ENCODE assay signal across 30 mouse cellular contexts in genomic region chr13:39032263-39032662, GRCm38 (mm10).
DNase-seq lines count a peak whose midpoint lies in the region; ATAC-seq and TF ChIP-seq lines count a peak whose summit lies in the region.
"Had no signal": no experiment of that assay in that cellular context is flagged by ENCODE, and none has a peak within 500 bp of the region (broad histone marks: within the 10 kb centered on the region; RNA-seq: fewer than 3 reads in every experiment).

No protein-coding gene starts in this region.

- H3K4me2 ChIP-seq in embryonic facial prominence, embryonic 11.5 days (ENCODE audit: low read depth, low read length): no peak overlapping the region
- no peak overlapping the region for H3K4me2 ChIP-seq in midbrain, embryonic 11.5 days
- H3K4me2 ChIP-seq in midbrain, embryonic 13.5 days (replicated peaks): no peak overlapping the region
- H3K4me2 ChIP-seq in midbrain, postnatal 0 days (ENCODE audit: low read depth, low read length, poor library complexity, severe bottlenecking): no peak overlapping the region
- H3K4me2 ChIP-seq: embryonic facial prominence, embryonic 13.5 days; hindbrain, embryonic 13.5 days; lung, embryonic 14.5 days; midbrain, embryonic 12.5 days; neural tube, embryonic 12.5 days had no signal

- WGBS in embryonic facial prominence, embryonic 11.5 days: 67% methylated on average over 3 of the region's 3 CpGs
- 74% methylated on average over 3 of the region's 3 CpGs for WGBS in embryonic facial prominence, embryonic 10.5 days
- WGBS in midbrain, embryonic 11.5 days: 62% methylated on average over 3 of the region's 3 CpGs
- WGBS in midbrain, embryonic 13.5 days: 66% methylated on average over 3 of the region's 3 CpGs
- 55% methylated on average over 3 of the region's 3 CpGs for WGBS in midbrain, postnatal 0 days

- no peaks in the 10 kb centered on the region for H3K9me3 ChIP-seq in embryonic facial prominence, embryonic 11.5 days (replicated peaks; ENCODE audit: control insufficient read depth, low read length)
- peaks cover 2% of the 10 kb centered on the region; the same call in 1 of the 2 replicates for H3K9me3 ChIP-seq in embryonic facial prominence, embryonic 10.5 days
- H3K9me3 ChIP-seq in midbrain, embryonic 11.5 days (ENCODE audit: control insufficient read depth, low read length): no peaks in the 10 kb centered on the region
- H3K9me3 ChIP-seq in midbrain, embryonic 13.5 days: no peaks in the 10 kb centered on the region
- no peaks in the 10 kb centered on the region for H3K9me3 ChIP-seq in midbrain, postnatal 0 days (ENCODE audit: low read length)
- H3K9me3 ChIP-seq: hindbrain, embryonic 13.5 days; midbrain, embryonic 12.5 days; neural tube, embryonic 12.5 days had no signal

- H3K36me3 ChIP-seq in embryonic facial prominence, embryonic 11.5 days (replicated peaks; ENCODE audit: control insufficient read depth, insufficient read depth, low read depth, low read length): no peaks in the 10 kb centered on the region
- no peaks in the 10 kb centered on the region for H3K36me3 ChIP-seq in embryonic facial prominence, embryonic 10.5 days (replicated peaks)
- H3K36me3 ChIP-seq in midbrain, embryonic 11.5 days (ENCODE audit: control insufficient read depth, insufficient read depth, low read length): no peaks in the 10 kb centered on the region
- no peaks in the 10 kb centered on the region for H3K36me3 ChIP-seq in midbrain, embryonic 13.5 days
- no peaks in the 10 kb centered on the region for H3K36me3 ChIP-seq in midbrain, postnatal 0 days (ENCODE audit: insufficient read depth, low read length)
- H3K36me3 ChIP-seq: embryonic facial prominence, embryonic 13.5 days; forebrain, embryonic 10.5 days; hindbrain, embryonic 13.5 days; midbrain, embryonic 12.5 days; neural tube, embryonic 12.5 days had no signal

- H3K4me1 ChIP-seq in embryonic facial prominence, embryonic 11.5 days (ENCODE audit: control insufficient read depth, insufficient read depth, low read length): no peaks in the 10 kb centered on the region
- H3K4me1 ChIP-seq in embryonic facial prominence, embryonic 10.5 days: no peaks in the 10 kb centered on the region
- H3K4me1 ChIP-seq in midbrain, embryonic 11.5 days (ENCODE audit: control insufficient read depth, insufficient read depth, low read length): no peaks in the 10 kb centered on the region
- H3K4me1 ChIP-seq in midbrain, embryonic 13.5 days (replicated peaks): no peaks in the 10 kb centered on the region
- H3K4me1 ChIP-seq in midbrain, postnatal 0 days (ENCODE audit: insufficient read depth, low read length): no peaks in the 10 kb centered on the region
- H3K4me1 ChIP-seq: embryonic facial prominence, embryonic 13.5 days; forebrain, embryonic 10.5 days; hindbrain, embryonic 13.5 days; midbrain, embryonic 12.5 days; neural tube, embryonic 12.5 days had no signal

- intact Hi-C loops in gastrocnemius, postnatal 36 days (cut with DNase I): no loop called here

- H3K9ac ChIP-seq in embryonic facial prominence, embryonic 11.5 days (replicated peaks; ENCODE audit: low read length): no peak overlapping the region
- H3K9ac ChIP-seq in midbrain, embryonic 11.5 days (ENCODE audit: low read length): no peak overlapping the region
- H3K9ac ChIP-seq in midbrain, embryonic 13.5 days (replicated peaks): no peak overlapping the region
- no peak overlapping the region for H3K9ac ChIP-seq in midbrain, postnatal 0 days (replicated peaks; ENCODE audit: low read length, poor library complexity, severe bottlenecking)
- H3K9ac ChIP-seq: embryonic facial prominence, embryonic 13.5 days; forebrain, postnatal 0 days; hindbrain, embryonic 13.5 days; liver, embryonic 14.5 days; lung, embryonic 14.5 days; midbrain, embryonic 12.5 days; neural tube, embryonic 12.5 days had no signal

- no peaks in the 10 kb centered on the region for H3K27me3 ChIP-seq in embryonic facial prominence, embryonic 11.5 days (ENCODE audit: control insufficient read depth, insufficient read depth, low read length)
- no peaks in the 10 kb centered on the region for H3K27me3 ChIP-seq in embryonic facial prominence, embryonic 10.5 days (replicated peaks; ENCODE audit: low read depth, poor library complexity, severe bottlenecking)
- no peaks in the 10 kb centered on the region for H3K27me3 ChIP-seq in midbrain, embryonic 11.5 days (ENCODE audit: control insufficient read depth, insufficient read depth, low read length)
- H3K27me3 ChIP-seq in midbrain, embryonic 13.5 days: no peaks in the 10 kb centered on the region
- H3K27me3 ChIP-seq in midbrain, postnatal 0 days (ENCODE audit: insufficient read depth, low read length): no peaks in the 10 kb centered on the region
- H3K27me3 ChIP-seq: embryonic facial prominence, embryonic 13.5 days; hindbrain, embryonic 13.5 days; midbrain, embryonic 12.5 days; neural tube, embryonic 12.5 days had no signal

- ATAC-seq in embryonic facial prominence, embryonic 11.5 days (replicated peaks; ENCODE audit: insufficient number of reproducible peaks, low FRiP score, low TSS enrichment, low read depth): no peak
- peak; percentile 73 for ATAC-seq in midbrain, embryonic 11.5 days (ENCODE audit: low FRiP score)
- no peak for ATAC-seq in midbrain, embryonic 13.5 days
- no peak for ATAC-seq in midbrain, postnatal 0 days (ENCODE audit: low FRiP score)
- ATAC-seq: activated CD4-positive, CD25-positive, alpha-beta regulatory T cell, adult 4 months; forebrain, postnatal 0 days; inflammation-experienced regulatory T-cells, adult 6 months had no signal

- H3K4me3 ChIP-seq in embryonic facial prominence, embryonic 11.5 days (ENCODE audit: low read depth, low read length): no peak overlapping the region
- H3K4me3 ChIP-seq in embryonic facial prominence, embryonic 10.5 days: no peak overlapping the region
- H3K4me3 ChIP-seq in midbrain, embryonic 11.5 days (ENCODE audit: low read depth, low read length): no peak overlapping the region
- H3K4me3 ChIP-seq in midbrain, embryonic 13.5 days (replicated peaks): no peak overlapping the region
- H3K4me3 ChIP-seq in midbrain, postnatal 0 days (ENCODE audit: low read depth, low read length): no peak overlapping the region
- H3K4me3 ChIP-seq: embryonic facial prominence, embryonic 13.5 days; forebrain, embryonic 10.5 days; hindbrain, embryonic 13.5 days; midbrain, embryonic 12.5 days; myocyte; neural tube, embryonic 12.5 days had no signal

- no peak for TF ChIP-seq CTCF in midbrain, postnatal 0 days (IDR thresholded peaks at IDR 0.05)

- no peak overlapping the region for H3K27ac ChIP-seq in embryonic facial prominence, embryonic 11.5 days (replicated peaks; ENCODE audit: low read depth, low read length)
- no peak overlapping the region for H3K27ac ChIP-seq in embryonic facial prominence, embryonic 10.5 days (replicated peaks)
- no peak overlapping the region for H3K27ac ChIP-seq in midbrain, embryonic 11.5 days (ENCODE audit: low read depth, low read length)
- no peak overlapping the region for H3K27ac ChIP-seq in midbrain, embryonic 13.5 days
- no peak overlapping the region for H3K27ac ChIP-seq in midbrain, postnatal 0 days (ENCODE audit: low read depth, low read length)
- H3K27ac ChIP-seq: embryonic facial prominence, embryonic 13.5 days; forebrain, embryonic 10.5 days; hindbrain, embryonic 13.5 days; liver, embryonic 14.5 days; midbrain, embryonic 12.5 days; neural tube, embryonic 12.5 days had no signal

- DNase-seq in embryonic facial prominence, embryonic 11.5 days (ENCODE audit: low spot score): peak; percentile 14
- no peak for DNase-seq in embryonic facial prominence, embryonic 10.5 days (ENCODE audit: low spot score)
- no peak for DNase-seq in midbrain, embryonic 11.5 days (ENCODE audit: low spot score, missing footprints)
- DNase-seq in embryo, embryonic 10.5 days (ENCODE audit: low spot score): peak; percentile 53
- peak; percentile 21 for DNase-seq in midbrain, postnatal 0 days (ENCODE audit: low spot score)
- DNase-seq in right cerebral cortex, adult 2 months (ENCODE audit: low spot score in 2 of 2): no peak
- no peak for DNase-seq in gastrocnemius, postnatal 36 days
- DNase-seq: adrenal gland, adult 2 months; cerebellum, adult 11 months; cerebellum, adult 9-10 months; forebrain, postnatal 0 days; gastrocnemius, postnatal 10 days; heart, postnatal 14 days; kidney, adult 11 months; kidney, postnatal 14 days; liver; lung, embryonic 14.5 days; lung, postnatal 14 days; right cerebral cortex, postnatal 14 days; thymus, postnatal 4 days had no signal

Comparison
In these comparisons a context has a peak if more than half of its experiments do, and no peak if none do; other contexts are left out.
1. DNase-seq: peak in embryonic facial prominence, embryonic 11.5 days (single experiment), embryo, embryonic 10.5 days (single experiment) and midbrain, postnatal 0 days (single experiment); none in embryonic facial prominence, embryonic 10.5 days (single experiment), midbrain, embryonic 11.5 days (single experiment), right cerebral cortex, adult 2 months (0 of 2) and gastrocnemius, postnatal 36 days (0 of 2).